Mouse (Mus musculus): ENCODE measurements around the gene Shroom4.

DNA sequence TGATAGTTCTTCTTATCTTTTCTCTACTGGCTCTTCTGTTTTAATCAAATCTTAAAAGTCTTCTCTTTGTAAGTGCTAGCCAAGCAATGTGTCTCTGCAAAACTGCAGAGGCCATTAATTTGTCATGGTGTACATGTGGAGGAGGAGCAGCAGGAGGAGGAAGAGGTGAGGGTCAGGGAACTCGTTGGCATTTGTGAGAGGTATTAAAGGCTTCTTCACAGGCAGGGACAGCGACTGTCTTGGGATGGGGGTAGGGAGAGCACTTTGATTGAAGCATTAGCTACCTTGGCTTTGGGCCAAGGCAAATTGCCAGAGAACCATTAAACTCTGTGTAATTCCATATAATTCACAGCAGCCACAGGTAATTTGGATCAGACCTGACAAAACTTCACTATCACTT, 96.7 kb downstream of the Shroom4 start:
- TF ChIP-seq EP300 (IDR thresholded peaks at IDR 0.05; ENCODE audit: low read depth) (no peak), CTCF (IDR thresholded peaks at IDR 0.05; ENCODE audit: low read depth) (no peak)

All from liver, embryonic 14.5 days (tissue).